Mouse (Mus musculus) stomach, embryonic 14.5 days (tissue): Measurements from ENCODE around the gene Cacng7. TPM values are rescaled to one million over a fixed set of nuclear protein-coding genes. Genes with fewer than 3 reads are reported as not detected.
A peak's percentile ranks its signal among the peaks of the same experiment; 100 is the strongest.

Source experiments
- ATAC-seq: fragments of 200-750 bp; cut with Nextera tagmentation; 2 replicates; pipeline ENCODE4 v1.8.0; 2017; ENCODE audit warnings: low read depth, moderate TSS enrichment; ENCODE audit not compliant: insufficient number of reproducible peaks, insufficient read depth, low FRiP score
- H3K27ac ChIP-seq: fragments of 300-500 bp; sonication (generic); 2 replicates; pipeline ENCODE4 v1.5.1; 2014; ENCODE audit warnings: mild to moderate bottlenecking, low read length, moderate library complexity, mixed read lengths
- H3K27me3 ChIP-seq: fragments of 300-500 bp; sonication (generic); 2 replicates; pipeline ENCODE4 v1.6.1; 2014; ENCODE audit warnings: low read length, control low read depth, mixed read lengths; ENCODE audit not compliant: control insufficient read depth, insufficient read depth
- H3K36me3 ChIP-seq: fragments of 300-500 bp; sonication (generic); 2 replicates; pipeline ENCODE4 v1.6.1; 2014; ENCODE audit warnings: mild to moderate bottlenecking, control low read depth, low read length, moderate library complexity, mixed read lengths; ENCODE audit not compliant: control insufficient read depth, insufficient read depth
- H3K4me1 ChIP-seq: fragments of 300-500 bp; sonication (generic); 2 replicates; pipeline ENCODE4 v1.6.1; 2014; ENCODE audit warnings: low read length, control low read depth, mixed read lengths; ENCODE audit not compliant: control insufficient read depth, insufficient read depth
- H3K4me2 ChIP-seq: fragments of 300-500 bp; sonication (generic); replicated peaks from 2 replicates; pipeline ENCODE4 v1.6.1; 2014; ENCODE audit warnings: low read depth, low read length, control low read depth
- H3K4me3 ChIP-seq: fragments of 300-500 bp; sonication (generic); 2 replicates; pipeline ENCODE4 v1.5.1; 2014; ENCODE audit warnings: low read depth, low read length, control low read depth
- H3K9ac ChIP-seq: fragments of 300-500 bp; sonication (generic); replicated peaks from 2 replicates; pipeline ENCODE4 v1.6.1; 2014; ENCODE audit warnings: low read depth, mild to moderate bottlenecking, control low read depth, low read length, moderate library complexity, mixed read lengths
- H3K9me3 ChIP-seq: fragments of 300-500 bp; sonication (generic); 2 replicates; pipeline ENCODE4 v1.6.1; 2016; ENCODE audit warnings: low read depth, low read length, control low read depth; ENCODE audit not compliant: control insufficient read depth
- WGBS: fragments of 180-500 bp; shearing (Covaris S2); extraction: QIAGEN DNeasy Blood & Tissue Kit; methylation state at CpG from one replicate; pipeline ENCODE4 v1.1.7; 2014; 5-methylcytosine and 5-hydroxymethylcytosine counted together
- polyA plus RNA-seq: library from polyadenylated mRNA; unstranded; fragments of >200 nt; fragmentation: Nextera tagmentation; extraction: Ambion mirVana; gene quantifications from 2 replicates; pipeline ENCODE4 v1.2.1, GENCODE M21; 2014

Cacng7 gene
- polyA plus RNA-seq, 1 experiment from 2014 or later: 3.8 TPM

DNA sequence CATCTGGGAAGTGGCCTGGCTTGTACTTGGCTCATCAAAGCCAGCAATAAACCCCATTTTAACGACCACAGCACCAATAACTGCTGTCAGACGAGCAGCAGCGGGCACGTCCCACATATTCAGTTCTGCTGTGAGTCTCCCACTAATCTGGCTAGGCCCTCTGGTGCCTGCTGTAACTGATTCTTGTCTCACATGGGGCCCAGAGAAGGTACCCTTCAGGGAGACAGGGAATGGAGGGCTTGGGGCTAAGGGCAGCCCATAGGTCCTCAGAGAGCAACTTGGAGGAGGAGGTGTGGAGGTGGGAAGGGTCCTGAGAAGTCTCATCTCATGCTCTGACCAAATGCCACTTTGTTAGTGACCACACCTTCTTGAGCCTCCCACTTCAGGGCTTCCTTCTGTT is 24.1 kb upstream of the Cacng7 start:
- H3K27me3 ChIP-seq: 0 out of 2 replicates have a peak, but pooled peaks cover 3% of the 10 kb centered on the region
- H3K9ac ChIP-seq: no peak overlapping the region
- 0 out of 2 replicates have a peak, but pooled peaks cover 4% of the 10 kb centered on the region for H3K9me3 ChIP-seq
- no peak for ATAC-seq
- H3K4me2 ChIP-seq: no peak overlapping the region
- H3K36me3 ChIP-seq: no peaks in the 10 kb centered on the region
- no peak overlapping the region for H3K4me3 ChIP-seq
- no peak overlapping the region for H3K27ac ChIP-seq
- no peaks in the 10 kb centered on the region; the same call in 1 of the 2 replicates for H3K4me1 ChIP-seq
- 56% methylated on average over 4 of the region's 4 CpGs for WGBS

DNA sequence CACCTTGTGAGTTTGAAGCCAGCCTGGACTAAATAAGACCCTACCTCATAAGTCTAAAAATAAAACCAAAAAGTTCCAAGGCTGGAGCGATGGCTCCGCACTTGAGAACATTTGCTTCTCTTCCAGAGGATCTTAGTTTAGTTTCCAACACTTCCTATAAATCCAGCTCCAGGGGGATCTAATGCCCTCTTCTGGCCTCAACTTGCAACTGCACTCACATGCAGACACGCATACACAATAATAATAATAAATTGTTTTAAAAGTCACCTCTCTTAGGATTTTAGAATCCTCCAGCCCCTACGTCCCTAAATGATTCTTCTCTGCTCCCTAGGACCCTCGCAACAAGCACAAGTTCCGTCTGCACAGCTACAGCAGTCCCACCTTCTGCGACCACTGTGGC is 22.5 kb upstream of the Cacng7 start:
- no peaks in the 10 kb centered on the region for H3K36me3 ChIP-seq
- H3K4me2 ChIP-seq: no peak overlapping the region

GRCm38 (mm10) chr7:3313571-3313970 is 19.2 kb upstream of the Cacng7 start:
- Histone ChIP-seq H3K27me3 (no peaks in the 10 kb centered on the region), H3K9me3 (0 out of 2 replicates have a peak, but pooled peaks cover 4% of the 10 kb centered on the region), H3K27ac (no peak overlapping the region), H3K9ac (no peak overlapping the region), H3K36me3 (no peaks in the 10 kb centered on the region), H3K4me2 (no peak overlapping the region), H3K4me1 (no peaks in the 10 kb centered on the region), H3K4me3 (no peak overlapping the region)
- no peak for ATAC-seq
- 73% methylated on average over 8 of the region's 8 CpGs for WGBS

More for the DNA sequence above, 22.5 kb upstream of the Cacng7 start:
- WGBS: 97% methylated on average over 7 of the region's 7 CpGs
- H3K9me3 ChIP-seq: 0 out of 2 replicates have a peak, but pooled peaks cover 4% of the 10 kb centered on the region
- H3K4me3 ChIP-seq: no peak overlapping the region
- H3K27me3 ChIP-seq: no peaks in the 10 kb centered on the region
- no peaks in the 10 kb centered on the region for H3K4me1 ChIP-seq
- H3K27ac ChIP-seq: no peak overlapping the region
- no peak overlapping the region for H3K9ac ChIP-seq
- ATAC-seq: no peak

DNA sequence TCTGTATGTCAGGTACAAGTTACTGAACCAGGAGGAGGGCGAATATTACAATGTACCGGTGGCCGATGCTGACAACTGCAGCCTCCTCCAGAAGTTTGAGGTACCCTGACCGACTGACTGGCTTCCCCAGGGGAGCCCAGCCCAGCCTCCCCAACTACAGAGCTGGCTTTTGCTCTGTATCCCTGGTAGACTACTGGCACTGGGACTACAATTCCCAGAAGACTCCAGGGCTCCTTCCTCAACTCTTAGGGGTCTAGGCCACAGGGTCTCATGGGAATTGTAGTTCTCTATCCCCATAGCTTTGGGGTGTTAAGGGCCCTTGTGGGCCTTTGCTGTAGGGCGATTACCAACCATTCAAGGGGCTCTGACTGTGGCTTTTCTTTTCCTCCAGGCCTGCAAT is 18.6 kb upstream of the Cacng7 start:
- H3K9ac ChIP-seq: no peak overlapping the region
- H3K27ac ChIP-seq: no peak overlapping the region
- no peak overlapping the region for H3K4me3 ChIP-seq
- H3K4me1 ChIP-seq: no peaks in the 10 kb centered on the region
- no peaks in the 10 kb centered on the region for H3K36me3 ChIP-seq
- 0 out of 2 replicates have a peak, but pooled peaks cover 4% of the 10 kb centered on the region for H3K9me3 ChIP-seq
- no peaks in the 10 kb centered on the region for H3K27me3 ChIP-seq
- 68% methylated on average over 5 of the region's 5 CpGs for WGBS
- H3K4me2 ChIP-seq: no peak overlapping the region
- no peak for ATAC-seq

- H3K9ac ChIP-seq: no peak overlapping the region
- no peaks in the 10 kb centered on the region for H3K27me3 ChIP-seq
- H3K4me3 ChIP-seq: no peak overlapping the region
- no peaks in the 10 kb centered on the region for H3K9me3 ChIP-seq
- no peaks in the 10 kb centered on the region for H3K4me1 ChIP-seq
- WGBS: 42% methylated on average over 4 of the region's 4 CpGs
- ATAC-seq: no peak
- H3K36me3 ChIP-seq: no peaks in the 10 kb centered on the region
- H3K4me2 ChIP-seq: no peak overlapping the region
- H3K27ac ChIP-seq: no peak overlapping the region
Observed at GRCm38 (mm10) chr7:3317704-3318103, 15.1 kb upstream of the Cacng7 start.

DNA sequence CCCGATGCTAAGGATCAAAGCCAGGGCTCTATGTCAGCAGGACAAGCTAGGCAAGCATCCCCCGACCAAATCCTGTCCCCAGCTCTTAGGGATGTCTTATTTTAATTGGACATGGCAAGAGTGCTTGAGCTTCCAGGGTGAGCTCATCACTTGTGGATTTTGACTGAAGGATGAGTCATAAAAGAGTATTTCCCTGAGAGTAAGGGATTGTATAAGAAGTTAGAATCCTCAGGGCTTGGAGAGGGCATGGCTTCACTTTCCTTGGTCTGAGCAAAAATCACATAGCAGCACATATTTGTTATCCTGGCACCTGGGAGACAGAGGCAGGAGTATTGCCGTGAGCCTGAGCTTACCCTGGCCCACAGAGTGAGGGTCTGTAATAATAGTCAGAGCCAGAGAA is 11.9 kb upstream of the Cacng7 start:
- H3K4me2 ChIP-seq: no peak overlapping the region
- no peak overlapping the region for H3K9ac ChIP-seq
- no peaks in the 10 kb centered on the region for H3K27me3 ChIP-seq
- H3K4me3 ChIP-seq: no peak overlapping the region
- H3K4me1 ChIP-seq: no peaks in the 10 kb centered on the region
- no peak overlapping the region for H3K27ac ChIP-seq
- ATAC-seq: no peak
- no peaks in the 10 kb centered on the region for H3K9me3 ChIP-seq
- WGBS: 72% methylated on average over 3 of the region's 3 CpGs
- no peaks in the 10 kb centered on the region for H3K36me3 ChIP-seq

DNA sequence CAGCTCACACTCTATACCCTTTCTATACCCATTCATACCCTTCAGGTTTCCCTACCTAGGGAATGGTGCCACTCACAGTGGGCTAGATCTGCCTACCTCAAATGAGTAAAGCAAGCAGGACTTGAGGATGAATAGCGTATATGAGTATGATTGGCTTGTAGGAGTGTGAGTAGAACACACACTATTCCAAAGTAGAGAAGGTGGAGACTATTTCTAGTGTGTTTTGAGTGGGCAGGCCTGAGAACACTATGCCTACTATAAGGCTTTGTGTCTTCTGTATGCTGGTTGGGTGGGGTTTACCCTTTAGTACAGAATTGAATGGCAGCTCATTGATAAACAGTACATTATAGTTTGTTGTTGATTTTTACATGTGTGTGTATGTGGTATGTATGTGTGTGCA is 8.9 kb upstream of the Cacng7 start:
- H3K9ac ChIP-seq: no peak overlapping the region
- 83% methylated on average over 1 of the region's 1 CpGs for WGBS
- H3K4me1 ChIP-seq: no peaks in the 10 kb centered on the region
- H3K27ac ChIP-seq: no peak overlapping the region
- H3K9me3 ChIP-seq: no peaks in the 10 kb centered on the region
- H3K27me3 ChIP-seq: no peaks in the 10 kb centered on the region
- no peak for ATAC-seq
- no peak overlapping the region for H3K4me2 ChIP-seq
- H3K4me3 ChIP-seq: no peak overlapping the region
- H3K36me3 ChIP-seq: no peaks in the 10 kb centered on the region

GRCm38 (mm10) chr7:3327961-3328360 is 4.8 kb upstream of the Cacng7 start:
- Histone ChIP-seq H3K9ac (no peak overlapping the region), H3K4me1 (no peaks in the 10 kb centered on the region), H3K4me3 (no peak overlapping the region), H3K36me3 (no peaks in the 10 kb centered on the region), H3K9me3 (no peaks in the 10 kb centered on the region), H3K27ac (no peak overlapping the region), H3K4me2 (no peak overlapping the region), H3K27me3 (no peaks in the 10 kb centered on the region)
- WGBS: 59% methylated on average over 4 of the region's 4 CpGs
- ATAC-seq: no peak

DNA sequence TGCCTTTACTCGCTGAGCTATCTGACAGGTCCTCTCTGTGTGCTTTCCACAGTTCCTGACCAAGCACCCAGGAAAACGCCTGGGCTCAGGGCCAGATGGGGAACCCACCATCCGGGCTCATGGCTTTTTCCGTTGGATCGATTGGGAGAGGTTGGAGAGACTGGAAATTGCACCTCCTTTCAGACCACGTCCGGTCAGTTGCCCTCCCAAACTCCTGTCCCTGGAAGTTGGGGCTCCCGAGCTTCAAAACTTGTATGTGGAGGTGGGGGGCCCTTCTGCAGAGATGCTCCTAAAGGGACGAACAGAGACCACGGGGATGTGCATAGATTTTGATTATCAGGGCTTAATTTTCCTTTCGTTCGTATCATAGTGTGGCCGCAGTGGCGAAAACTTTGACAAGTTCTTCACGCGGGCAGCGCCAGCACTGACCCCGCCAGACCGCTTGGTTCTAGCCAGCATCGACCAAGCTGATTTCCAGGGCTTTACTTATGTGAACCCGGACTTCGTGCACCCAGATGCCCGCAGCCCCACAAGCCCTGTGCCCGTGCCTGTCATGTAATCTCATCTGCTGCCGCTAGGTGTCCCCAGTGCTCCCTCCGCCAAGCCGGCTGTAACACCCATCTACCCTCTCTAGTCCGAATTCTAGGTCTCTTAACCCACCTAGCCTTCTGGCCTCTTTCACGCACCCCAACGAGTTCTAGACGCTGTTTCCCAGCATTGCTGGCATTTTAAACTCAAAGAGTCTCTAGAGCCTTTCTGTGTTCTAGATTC is 2.8 kb upstream of the Cacng7 start:
- Histone ChIP-seq H3K36me3 (no peaks in the 10 kb centered on the region), H3K27ac (no peak overlapping the region), H3K4me1 (no peaks in the 10 kb centered on the region), H3K27me3 (no peaks in the 10 kb centered on the region), H3K4me3 (no peak overlapping the region), H3K4me2 (peak overlapping the region; percentile 35), H3K9me3 (no peaks in the 10 kb centered on the region), H3K9ac (no peak overlapping the region)
- ATAC-seq: no peak
- 19% methylated on average over 31 of the region's 31 CpGs for WGBS
